In the genomic region with DNA sequence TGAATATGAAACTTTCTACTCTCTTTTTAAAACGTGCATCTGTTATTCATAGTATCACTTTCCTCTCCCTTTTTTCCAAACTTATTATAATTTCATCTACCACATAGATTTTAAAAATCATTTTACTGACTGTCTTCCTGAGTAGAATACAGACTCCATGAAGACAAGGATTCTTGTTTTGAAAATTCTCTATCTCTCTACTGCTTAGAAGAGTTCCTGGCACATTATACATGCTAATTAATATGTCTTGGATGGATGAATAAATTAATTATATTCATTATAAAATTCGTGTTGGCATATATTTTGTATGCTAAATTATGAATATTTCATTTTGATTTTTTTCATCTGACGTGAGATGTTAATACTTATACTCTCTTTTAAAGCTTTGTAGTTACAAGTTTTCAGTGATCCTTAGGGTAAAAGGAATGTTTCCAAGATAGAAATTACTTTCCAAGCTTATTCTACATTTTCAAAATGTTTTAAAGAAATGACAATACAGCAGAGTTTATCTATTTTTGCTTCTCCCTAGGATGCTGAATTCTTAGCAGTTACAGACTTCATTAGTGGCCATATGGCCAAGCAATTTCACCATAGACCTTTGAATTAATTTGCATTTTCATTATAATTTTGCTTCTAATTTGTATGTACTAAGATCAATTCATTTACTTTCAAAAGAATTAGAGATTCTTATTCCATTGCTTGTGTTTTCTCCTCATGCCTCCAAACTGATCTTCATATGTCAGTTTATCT, we compare ENCODE assay signal across 28 mouse cellular contexts.
"Had no signal": no experiment of that assay in that cellular context is flagged by ENCODE, and none has a peak within 500 bp of the region (broad histone marks: within the 10 kb centered on the region; RNA-seq: fewer than 3 reads in every experiment).

No protein-coding gene starts in this region.

- H3K9ac ChIP-seq: heart, embryonic 12.5 days; hindbrain, embryonic 12.5 days; hindbrain, embryonic 14.5 days; intestine, embryonic 15.5 days; limb, embryonic 12.5 days; liver, embryonic 13.5 days; liver, embryonic 15.5 days had no signal

- H3K4me2 ChIP-seq: heart, embryonic 12.5 days; hindbrain, embryonic 12.5 days; hindbrain, embryonic 14.5 days; intestine, embryonic 15.5 days; limb, embryonic 12.5 days; liver, embryonic 11.5 days; liver, embryonic 13.5 days; liver, embryonic 15.5 days had no signal

- H3K27me3 ChIP-seq: heart, embryonic 12.5 days; hindbrain, embryonic 12.5 days; intestine, embryonic 15.5 days; limb, embryonic 12.5 days; liver, embryonic 13.5 days; liver, embryonic 15.5 days had no signal

- H3K4me1 ChIP-seq: heart, embryonic 10.5 days; heart, embryonic 12.5 days; hindbrain, embryonic 10.5 days; hindbrain, embryonic 12.5 days; intestine, embryonic 15.5 days; limb, embryonic 10.5 days; limb, embryonic 12.5 days; liver, embryonic 13.5 days; liver, embryonic 15.5 days had no signal

- H3K4me3 ChIP-seq: gastrocnemius, adult 2 months; heart, embryonic 10.5 days; heart, embryonic 12.5 days; hindbrain, embryonic 10.5 days; hindbrain, embryonic 12.5 days; intestine, embryonic 15.5 days; layer of hippocampus, adult 2 months; left cerebral cortex, adult 2 months; limb, embryonic 10.5 days; limb, embryonic 12.5 days; liver, embryonic 13.5 days; liver, embryonic 15.5 days had no signal

- H3K9me3 ChIP-seq: heart, embryonic 10.5 days; hindbrain, embryonic 10.5 days; hindbrain, embryonic 12.5 days; intestine, embryonic 15.5 days; limb, embryonic 10.5 days; limb, embryonic 12.5 days; liver, embryonic 13.5 days; liver, embryonic 15.5 days had no signal

- H3K27ac ChIP-seq: gastrocnemius, adult 2 months; heart, embryonic 10.5 days; hindbrain, embryonic 10.5 days; hindbrain, embryonic 12.5 days; hindbrain, embryonic 14.5 days; intestine, embryonic 15.5 days; layer of hippocampus, adult 2 months; left cerebral cortex, adult 2 months; limb, embryonic 10.5 days; limb, embryonic 12.5 days; liver, embryonic 13.5 days; liver, embryonic 15.5 days had no signal

- DNase-seq: gastrocnemius, adult 2 months; gastrocnemius, postnatal 10 days; gastrocnemius, postnatal 25 days; heart, adult 18-20 months; heart, postnatal 10 days; heart, postnatal 4 days; kidney, adult 18-20 months; kidney, adult 8-10 months; kidney, postnatal 10 days; kidney, postnatal 25 days; kidney, postnatal 4 days; liver; liver, embryonic 13.5 days had no signal

- H3K36me3 ChIP-seq: heart, embryonic 10.5 days; heart, embryonic 12.5 days; hindbrain, embryonic 10.5 days; hindbrain, embryonic 12.5 days; intestine, embryonic 15.5 days; limb, embryonic 10.5 days; limb, embryonic 12.5 days; liver, embryonic 13.5 days; liver, embryonic 15.5 days had no signal

- ATAC-seq: hindbrain, embryonic 16.5 days; inflammation-experienced regulatory T-cells, adult 6 months; intestine, embryonic 15.5 days; intestine, postnatal 0 days had no signal
